Mouse (Mus musculus) layer of hippocampus, adult 18-20 months (tissue): ENCODE measurements around the gene Lhfpl3. TPM values are rescaled to one million over a fixed set of nuclear protein-coding genes. Genes with fewer than 3 reads are reported as not detected.

ENCODE experiments used
- DNase-seq, 2 experiments: peaks; one replicate each; pipeline ENCODE4 v3.0.0; 2022; ENCODE audit warnings: low spot score in 2 of 2
- total RNA-seq, 2 experiments: library from RNA; stranded (reverse); gene quantifications; 2 replicates each; pipeline ENCODE4 v1.2.3; 2021

Lhfpl3 gene
- total RNA-seq, 2 experiments from 2014 or later, result 12.4 to 12.9 TPM

GRCm38 (mm10) chr5:22917197-22917596 lies 171.3 kb downstream of the Lhfpl3 start:
- DNase-seq, result no peak

- DNase-seq, result no peak
These were observed 180.3 kb downstream of the Lhfpl3 start for GRCm38 (mm10) chr5:22926171-22926570.

- DNase-seq, result peak in 1 of 2 experiments; percentile 41
These were observed 182.9 kb downstream of the Lhfpl3 start for GRCm38 (mm10) chr5:22928746-22929145.

GRCm38 (mm10) chr5:22943306-22943705 lies 197.4 kb downstream of the Lhfpl3 start:
- no peak for DNase-seq

GRCm38 (mm10) chr5:22963300-22963699 lies 217.4 kb downstream of the Lhfpl3 start:
- no peak for DNase-seq

GRCm38 (mm10) chr5:22986771-22987170 lies 240.9 kb downstream of the Lhfpl3 start:
- no peak for DNase-seq

- no peak for DNase-seq
These were observed 254.0 kb downstream of the Lhfpl3 start for GRCm38 (mm10) chr5:22999811-23000210.

- peak in 1 of 2 experiments; percentile 10 for DNase-seq
These were observed 257.4 kb downstream of the Lhfpl3 start for GRCm38 (mm10) chr5:23003123-23003797.

GRCm38 (mm10) chr5:23006207-23006606 lies 260.3 kb downstream of the Lhfpl3 start:
- no peak for DNase-seq

- no peak for DNase-seq
These were observed 264.6 kb downstream of the Lhfpl3 start for GRCm38 (mm10) chr5:23010460-23010859.

- no peak for DNase-seq
These were observed 268.1 kb downstream of the Lhfpl3 start for GRCm38 (mm10) chr5:23013997-23014396.

GRCm38 (mm10) chr5:23015587-23016335 lies 269.9 kb downstream of the Lhfpl3 start:
- no peak for DNase-seq

- peak in 1 of 2 experiments; percentile 23 for DNase-seq
These were observed 289.3 kb downstream of the Lhfpl3 start for GRCm38 (mm10) chr5:23034944-23035726.

GRCm38 (mm10) chr5:23035727-23036029 lies 289.8 kb downstream of the Lhfpl3 start:
- DNase-seq, result no peak

GRCm38 (mm10) chr5:23040429-23040828 lies 294.6 kb downstream of the Lhfpl3 start:
- no peak for DNase-seq

- peak in 1 of 2 experiments; percentile 59 for DNase-seq
These were observed 297.0 kb downstream of the Lhfpl3 start for GRCm38 (mm10) chr5:23042862-23043261.

GRCm38 (mm10) chr5:23049083-23049663 lies 303.3 kb downstream of the Lhfpl3 start:
- DNase-seq, result no peak

GRCm38 (mm10) chr5:23051458-23051857 lies 305.6 kb downstream of the Lhfpl3 start:
- no peak for DNase-seq

- DNase-seq, result no peak
These were observed 349.0 kb downstream of the Lhfpl3 start for GRCm38 (mm10) chr5:23094894-23095293.

GRCm38 (mm10) chr5:23106536-23106935 lies 360.7 kb downstream of the Lhfpl3 start:
- no peak for DNase-seq

GRCm38 (mm10) chr5:23111307-23111706 lies 365.4 kb downstream of the Lhfpl3 start:
- no peak for DNase-seq

- DNase-seq, result no peak
These were observed 368.4 kb downstream of the Lhfpl3 start for GRCm38 (mm10) chr5:23114249-23114648.
